Mouse (Mus musculus) E14TG2a.4 (cell line): Measurements from ENCODE around the gene Asic3.

Experiments used
- CTCF ChIP-seq: conservative IDR thresholded peaks from 2 replicates; pipeline ENCODE4 v1.5.1; 2014; ENCODE audit warnings: low read length
- NANOG ChIP-seq: IDR thresholded peaks from 2 replicates; pipeline ENCODE4 v1.6.1; 2014; ENCODE audit warnings: borderline replicate concordance, low read length, mixed read lengths

- TF ChIP-seq CTCF (no peak), NANOG (no peak)
These were observed 11.0 kb downstream of the Asic3 start for GRCm38 (mm10) chr5:24424004-24424781.
